ENCODE assay signal across 26 mouse cellular contexts in genomic region chr12:38863395-38863794, GRCm38 (mm10).
DNase-seq lines count a peak whose midpoint lies in the region.
"Had no signal": no experiment of that assay in that cellular context is flagged by ENCODE, and none has a peak within 500 bp of the region (broad histone marks: within the 10 kb centered on the region; RNA-seq: fewer than 3 reads in every experiment).

No protein-coding gene starts in this region.

- H3K4me3 ChIP-seq in macrophage (ENCODE audit: inconsistent target): no peak overlapping the region
- H3K4me3 ChIP-seq: embryonic facial prominence, embryonic 15.5 days; intestine, embryonic 15.5 days; kidney, embryonic 15.5 days; left cerebral cortex, adult 2 months; limb, embryonic 10.5 days; liver, embryonic 13.5 days; neural tube, embryonic 13.5 days had no signal

- H3K36me3 ChIP-seq in macrophage (ENCODE audit: inconsistent target): no peaks in the 10 kb centered on the region
- H3K36me3 ChIP-seq: embryonic facial prominence, embryonic 15.5 days; intestine, embryonic 15.5 days; kidney, embryonic 15.5 days; limb, embryonic 10.5 days; liver, embryonic 13.5 days; neural tube, embryonic 13.5 days had no signal

- no peaks in the 10 kb centered on the region for H3K79me2 ChIP-seq in macrophage (ENCODE audit: inconsistent target)

- DNase-seq in heart, adult 8-10 months (ENCODE audit: low spot score): peak; percentile 4
- DNase-seq in heart, adult 11 months: no peak
- DNase-seq in spleen, postnatal 36 days (ENCODE audit: low spot score in 2 of 2): peak; percentile 22 to 27
- no peak for DNase-seq in spleen, adult 12 weeks (ENCODE audit: low spot score)
- DNase-seq in testis, postnatal 10 days (ENCODE audit: low spot score): no peak
- DNase-seq in cerebellum, adult 8-10 months: no peak
- no peak for DNase-seq in left cerebral cortex, adult 9 months (ENCODE audit: low spot score in 2 of 2)
- DNase-seq: adrenal gland, adult 2 months; cerebellum, adult 9-11 months; embryo, embryonic 11 days; forebrain, postnatal 0 days; gastrocnemius, postnatal 36 days; heart, postnatal 10 days; kidney, postnatal 4 days; layer of hippocampus, adult 9-11 months; liver, embryonic 13.5 days; spleen, adult 18-20 months; thymus, postnatal 14 days had no signal

- 3% methylated on average over 4 of the region's 4 CpGs for WGBS in macrophage (ENCODE audit: missing documents)

- H3K27ac ChIP-seq in macrophage: peak overlapping the region; percentile 84
- H3K27ac ChIP-seq: embryonic facial prominence, embryonic 15.5 days; hindbrain, embryonic 14.5 days; kidney, embryonic 15.5 days; left cerebral cortex, adult 2 months; limb, embryonic 10.5 days; liver, embryonic 13.5 days; neural tube, embryonic 13.5 days had no signal

Comparison
In these comparisons a context has a peak if more than half of its experiments do, and no peak if none do; other contexts are left out.
1. DNase-seq: peak in heart, adult 8-10 months (single experiment) and spleen, postnatal 36 days (2 of 2); none in heart, adult 11 months (single experiment), spleen, adult 12 weeks (single experiment), testis, postnatal 10 days (single experiment), cerebellum, adult 8-10 months (single experiment) and left cerebral cortex, adult 9 months (0 of 2).